Mouse (Mus musculus): ENCODE results near the gene Troap.

Troap gene

GRCm38 (mm10) chr15:99087253-99088075 is 13.1 kb downstream of the Troap start, which contains the start of gene C1ql4:
Gene C1ql4, minus strand, starts transcription at chr15:99087817.
- DNase-seq (ENCODE audit: low spot score): peak; percentile 57

DNA sequence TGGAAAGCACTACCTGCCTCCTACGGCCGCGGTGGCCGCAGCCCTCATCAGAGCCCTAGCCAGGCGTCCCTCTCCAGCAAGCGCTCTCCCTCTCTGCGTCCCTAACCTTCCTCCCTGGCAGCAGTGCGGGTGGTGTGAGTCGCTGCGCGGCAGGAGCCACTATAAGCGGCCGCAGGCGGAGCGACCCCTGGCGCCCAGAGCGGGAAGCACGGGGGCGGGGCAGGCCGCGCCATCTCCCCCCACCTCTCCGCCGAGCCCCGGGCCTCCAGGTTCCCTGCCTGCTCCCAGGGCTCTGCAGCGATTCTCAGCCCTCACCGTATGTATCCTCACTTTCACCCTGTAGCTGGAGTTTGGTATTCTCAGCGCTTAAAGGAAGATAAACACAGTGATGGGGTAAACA is 13.9 kb downstream of the Troap start:
- peak; percentile 87 for DNase-seq (ENCODE audit: low spot score)

- DNase-seq (ENCODE audit: low spot score): no peak
Measured at GRCm38 (mm10) chr15:99089069-99089468, 14.7 kb downstream of the Troap start.

DNA sequence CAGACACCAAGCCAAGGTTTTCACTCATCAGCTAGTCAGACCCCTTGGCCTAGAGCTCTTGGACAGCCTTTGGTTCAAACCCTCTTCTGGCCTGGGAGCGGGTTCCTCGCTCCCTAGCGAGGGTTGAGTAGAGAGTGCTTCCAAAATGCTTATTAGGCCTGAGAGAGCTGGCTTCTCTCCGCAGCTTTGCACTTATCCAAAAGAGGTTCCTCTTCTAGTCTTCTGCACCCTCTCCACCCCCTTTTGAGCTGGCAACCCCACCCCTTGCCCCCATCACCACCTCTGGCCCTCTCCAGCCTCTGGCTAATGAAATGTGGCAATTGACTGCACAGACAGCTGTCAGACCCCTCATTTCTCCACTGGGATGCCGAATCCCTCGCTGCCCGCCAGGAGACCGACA is 18.5 kb downstream of the Troap start, which contains the start of gene Dnajc22:
Gene Dnajc22 (plus strand): TSS at position 301 of the 400 bp plus-strand sequence.
- DNase-seq (ENCODE audit: low spot score): no peak

DNA sequence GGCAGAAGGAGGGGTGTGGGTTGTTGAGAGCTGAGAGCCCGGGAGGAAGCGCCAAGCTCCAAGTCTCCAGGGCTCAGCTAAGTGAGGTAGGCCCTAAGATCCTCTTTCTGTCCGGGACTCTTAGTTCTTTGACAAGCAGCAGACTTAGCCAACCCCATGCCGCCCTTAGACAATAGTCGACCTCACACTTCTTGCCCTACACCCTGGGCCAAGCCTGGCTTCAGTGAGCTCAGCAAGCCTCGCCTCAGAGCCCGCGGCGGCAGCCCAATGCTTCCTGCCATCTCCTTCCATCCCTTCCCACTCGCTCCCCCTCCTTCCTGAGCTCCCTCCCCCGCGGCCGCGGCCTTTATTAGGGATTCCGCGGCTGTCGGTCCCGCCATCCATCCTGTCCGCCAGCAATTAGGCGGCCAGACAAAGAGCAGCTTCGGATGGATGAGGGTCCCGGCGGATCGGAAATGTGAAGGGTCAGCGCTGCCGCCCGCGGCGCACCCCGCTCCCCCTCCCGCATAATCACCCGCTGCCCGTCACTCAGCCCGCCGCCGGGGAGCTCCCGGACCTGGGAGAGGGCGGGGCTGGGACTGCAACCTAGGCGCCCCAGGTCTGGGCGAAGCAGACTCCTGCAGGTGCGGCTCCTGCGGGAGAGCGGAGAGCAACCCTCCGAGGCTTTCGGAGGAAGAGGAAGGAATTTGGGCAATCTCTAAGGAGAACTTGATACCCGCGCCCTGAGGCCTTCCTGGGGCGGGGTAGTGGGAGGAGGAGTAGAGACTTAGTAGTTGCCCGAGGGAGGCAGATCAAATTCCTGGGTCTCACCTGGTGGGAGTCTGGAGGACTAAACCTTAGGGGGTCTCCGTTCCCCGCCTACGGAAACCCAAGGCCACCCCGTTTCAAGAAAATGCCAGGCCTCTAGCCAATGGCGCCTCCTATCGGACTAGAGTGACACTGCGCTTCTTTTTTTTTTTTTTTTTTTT is 19.2 kb downstream of the Troap start:
- DNase-seq (ENCODE audit: low spot score): peak; percentile 84

- DNase-seq (ENCODE audit: low spot score): peak; percentile 76
Measured at GRCm38 (mm10) chr15:99094631-99095270, 20.4 kb downstream of the Troap start.

DNA sequence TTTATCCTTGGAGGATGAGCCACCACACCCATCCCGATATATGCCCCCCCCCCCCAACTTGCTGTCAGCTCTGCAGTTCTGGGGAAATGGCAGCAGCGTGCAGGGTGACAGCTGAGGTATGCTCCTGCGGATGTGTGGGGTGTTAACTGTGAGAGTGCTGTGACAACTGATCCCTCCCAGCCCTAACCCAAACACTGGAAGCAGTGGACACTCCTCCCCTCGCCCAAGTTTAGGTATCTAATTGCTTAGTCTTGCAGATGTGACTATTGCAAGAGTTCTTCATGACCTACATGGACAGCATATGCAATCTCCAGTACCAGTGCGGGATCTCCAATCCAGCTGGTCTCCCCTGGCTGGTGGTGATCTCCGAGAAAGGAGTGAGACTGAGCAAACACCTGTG is 21.0 kb downstream of the Troap start:
- DNase-seq (ENCODE audit: low spot score): no peak

DNA sequence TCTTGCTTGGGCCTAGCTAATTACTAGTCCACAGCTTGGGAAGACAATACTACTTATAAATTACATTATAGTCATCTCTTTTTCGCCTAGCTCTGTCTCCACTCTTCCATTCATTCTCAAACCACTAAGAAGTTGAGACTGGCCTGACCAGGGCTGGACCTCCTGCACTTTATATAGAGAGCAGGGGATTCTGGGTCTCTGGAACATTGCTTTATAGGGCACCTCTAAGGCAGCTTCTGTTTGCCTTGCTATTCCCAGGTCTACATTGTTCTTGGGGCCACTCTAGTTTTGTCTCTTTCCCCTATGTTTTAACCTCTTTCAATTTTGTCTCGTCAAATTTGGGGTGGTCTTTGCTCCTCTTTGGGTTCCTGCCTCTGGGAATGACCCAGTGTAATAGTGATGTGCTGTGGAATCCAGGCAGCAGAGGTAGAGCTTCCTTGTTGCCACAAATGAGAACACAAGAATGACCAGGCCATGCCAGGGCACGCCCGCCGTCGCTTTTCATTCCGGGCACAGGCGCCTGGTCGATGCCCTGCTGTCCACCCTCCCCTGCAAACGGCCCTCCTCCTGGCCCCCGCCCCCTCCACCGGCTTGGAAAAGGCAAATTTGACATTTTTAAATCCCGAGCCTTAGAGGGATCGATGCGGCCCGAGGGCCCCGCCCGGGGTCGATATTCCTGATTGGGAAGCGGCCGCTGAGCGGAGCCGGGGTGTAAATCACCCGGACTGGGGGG is 21.9 kb downstream of the Troap start:
- DNase-seq (ENCODE audit: low spot score): no peak

DNA sequence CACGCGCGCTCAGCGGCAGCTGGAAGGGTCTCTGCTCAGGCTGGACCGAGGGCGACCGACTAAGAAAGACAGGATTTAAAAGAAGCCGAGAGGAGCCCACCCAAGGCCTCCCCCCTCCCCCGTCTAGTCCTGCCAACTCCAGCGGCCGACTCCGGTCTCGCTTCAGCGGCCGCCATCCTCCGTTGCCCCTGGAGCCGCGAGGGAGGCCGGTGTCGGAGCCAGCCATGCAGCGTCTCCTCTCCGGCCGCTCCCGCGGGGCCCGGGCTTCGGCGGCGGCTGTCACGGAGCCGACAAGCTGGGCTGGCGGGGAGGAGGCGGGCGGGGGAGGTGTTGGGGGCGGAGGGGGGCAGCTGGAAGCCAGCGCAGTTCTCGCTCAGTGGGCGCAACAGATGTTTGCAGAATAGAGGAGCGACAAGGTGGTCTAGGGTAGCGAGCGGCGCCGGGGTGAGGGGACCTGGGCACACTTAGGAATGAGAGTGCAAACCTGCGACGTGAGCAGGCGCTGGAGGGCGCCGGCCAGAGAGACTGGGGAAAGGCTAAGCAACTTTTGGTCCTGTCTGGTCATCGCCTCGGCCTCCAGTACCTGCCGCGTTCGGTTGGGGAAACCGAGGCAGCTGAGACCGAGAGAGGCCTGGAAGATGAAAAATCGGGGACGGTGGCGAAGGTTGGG is 22.6 kb downstream of the Troap start:
- no peak for DNase-seq (ENCODE audit: low spot score)

GRCm38 (mm10) chr15:99097840-99098492 is 23.6 kb downstream of the Troap start:
- DNase-seq (ENCODE audit: low spot score): no peak

DNA sequence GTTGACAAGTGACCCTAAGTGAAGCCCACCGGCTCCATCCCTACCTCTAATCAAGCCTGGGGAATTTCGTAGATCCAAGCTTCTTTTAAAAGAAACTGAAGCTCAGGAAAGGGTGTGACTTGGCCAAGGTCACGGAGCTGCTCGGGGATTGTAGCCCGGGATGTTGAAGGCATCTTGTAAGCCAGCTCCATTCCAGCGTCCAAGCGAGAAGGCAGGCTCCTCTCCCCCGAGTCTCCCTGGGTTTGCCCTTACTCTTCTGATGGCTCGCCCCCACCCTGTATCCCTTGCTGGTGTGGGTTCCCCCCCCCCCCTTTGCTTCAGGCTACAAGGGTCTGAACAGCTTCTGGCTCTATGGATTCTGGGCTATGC is 24.1 kb downstream of the Troap start:
- no peak for DNase-seq (ENCODE audit: low spot score)

- DNase-seq (ENCODE audit: low spot score): peak; percentile 80
Measured at GRCm38 (mm10) chr15:99099139-99099556, 24.8 kb downstream of the Troap start.

DNA sequence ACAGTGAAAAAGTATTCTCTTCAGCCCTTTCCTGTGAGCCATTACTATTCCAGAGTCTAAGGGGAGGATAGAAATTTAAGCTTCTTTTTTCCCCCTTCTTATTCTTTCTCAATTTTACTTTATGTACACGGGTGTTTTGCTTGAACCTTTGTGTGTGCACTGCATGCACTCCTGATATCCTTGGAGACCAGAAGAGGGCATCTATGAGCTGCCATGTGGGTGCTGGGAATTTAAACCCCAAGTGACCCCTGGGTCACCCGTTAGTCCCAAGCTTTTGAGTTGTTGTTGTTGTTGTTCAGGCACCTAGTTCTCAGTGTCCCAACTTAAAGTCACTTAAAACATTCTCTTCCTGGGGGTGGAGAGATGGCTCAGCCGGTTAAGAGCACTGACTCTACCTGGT is 25.6 kb downstream of the Troap start:
- no peak for DNase-seq (ENCODE audit: low spot score)

GRCm38 (mm10) chr15:99105238-99105637 is 30.9 kb downstream of the Troap start:
- no peak for DNase-seq (ENCODE audit: low spot score)

GRCm38 (mm10) chr15:99107866-99108265 is 33.5 kb downstream of the Troap start:
- DNase-seq (ENCODE audit: low spot score): no peak

GRCm38 (mm10) chr15:99111139-99111538 is 36.8 kb downstream of the Troap start:
- DNase-seq (ENCODE audit: low spot score): no peak

DNA sequence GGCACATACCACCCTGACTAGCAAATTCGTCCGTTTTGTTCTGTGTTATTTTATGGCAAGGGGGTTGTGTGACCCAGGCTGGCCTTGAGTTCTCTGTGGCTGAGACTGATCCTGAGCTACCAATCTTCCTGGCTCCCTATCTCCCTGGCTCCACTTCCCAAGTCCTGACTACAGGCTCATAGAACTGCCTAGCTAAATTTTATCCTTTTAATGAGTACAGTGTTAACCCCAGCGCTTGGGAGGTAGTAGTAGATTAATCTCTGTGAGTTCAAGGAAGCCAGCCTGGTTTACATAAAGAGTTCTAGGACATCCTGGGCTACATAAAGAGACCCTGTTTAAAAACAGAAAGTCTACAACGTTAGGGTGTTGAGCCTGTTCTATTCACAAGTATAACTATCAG is 37.4 kb downstream of the Troap start:
- DNase-seq (ENCODE audit: low spot score): no peak

GRCm38 (mm10) chr15:99112843-99113395 is 38.5 kb downstream of the Troap start:
- peak; percentile 63 for DNase-seq (ENCODE audit: low spot score)

GRCm38 (mm10) chr15:99113396-99113975 is 39.1 kb downstream of the Troap start:
- peak; percentile 71 for DNase-seq (ENCODE audit: low spot score)

All from embryo, embryonic 10.5 days (tissue).